Mouse (Mus musculus) midbrain, embryonic 11.5 days (tissue): ENCODE results near the gene Ppib. TPM values are rescaled to one million over a fixed set of nuclear protein-coding genes. Genes with fewer than 3 reads are reported as not detected.

Experiments used
- ATAC-seq: fragments of 200-750 bp; cut with Nextera tagmentation; 2 replicates; pipeline ENCODE4 v1.8.0; 2017; ENCODE audit warnings: moderate TSS enrichment, moderate library complexity; ENCODE audit not compliant: low FRiP score
- DNase-seq: peaks from one replicate; pipeline ENCODE4 v3.0.0; 2015; ENCODE audit warnings: low spot score; ENCODE audit errors: missing footprints
- H3K27ac ChIP-seq: fragments of 300-500 bp; sonication (generic); 2 replicates; pipeline ENCODE4 v1.5.1; 2014; ENCODE audit warnings: low read depth, low read length
- H3K27me3 ChIP-seq: fragments of 300-500 bp; sonication (generic); 2 replicates; pipeline ENCODE4 v1.6.1; 2014; ENCODE audit warnings: mild to moderate bottlenecking, low read length, moderate library complexity, mixed read lengths; ENCODE audit not compliant: control insufficient read depth, insufficient read depth
- H3K36me3 ChIP-seq: fragments of 300-500 bp; sonication (generic); 2 replicates; pipeline ENCODE4 v1.6.1; 2014; ENCODE audit warnings: mild to moderate bottlenecking, low read length, moderate library complexity, mixed read lengths; ENCODE audit not compliant: control insufficient read depth, insufficient read depth
- H3K4me1 ChIP-seq: fragments of 300-500 bp; sonication (generic); 2 replicates; pipeline ENCODE4 v1.6.1; 2014; ENCODE audit warnings: low read length; ENCODE audit not compliant: control insufficient read depth, insufficient read depth
- H3K4me2 ChIP-seq: fragments of 300-500 bp; sonication (generic); 2 replicates; pipeline ENCODE4 v1.6.1; 2014; ENCODE audit warnings: mild to moderate bottlenecking, moderate library complexity
- H3K4me3 ChIP-seq: fragments of 300-500 bp; sonication (generic); 2 replicates; pipeline ENCODE4 v1.5.1; 2014; ENCODE audit warnings: low read depth, low read length
- H3K9ac ChIP-seq: fragments of 300-500 bp; sonication (generic); 2 replicates; pipeline ENCODE4 v1.6.1; 2014; ENCODE audit warnings: low read length
- H3K9me3 ChIP-seq: fragments of 300-500 bp; sonication (generic); 2 replicates; pipeline ENCODE4 v1.6.1; 2016; ENCODE audit warnings: low read length; ENCODE audit not compliant: control insufficient read depth
- WGBS: fragments of 180-500 bp; shearing (Covaris S2); extraction: QIAGEN DNeasy Blood & Tissue Kit; methylation state at CpG from one replicate; pipeline ENCODE4 v1.1.7; 2014; 5-methylcytosine and 5-hydroxymethylcytosine counted together
- polyA plus RNA-seq: library from polyadenylated mRNA; unstranded; fragments of >200 nt; fragmentation: Nextera tagmentation; extraction: Ambion mirVana; gene quantifications from 2 replicates; pipeline ENCODE4 v1.2.1, GENCODE M21; 2014

Ppib gene
- polyA plus RNA-seq, 1 experiment from 2014 or later = 501 TPM

DNA sequence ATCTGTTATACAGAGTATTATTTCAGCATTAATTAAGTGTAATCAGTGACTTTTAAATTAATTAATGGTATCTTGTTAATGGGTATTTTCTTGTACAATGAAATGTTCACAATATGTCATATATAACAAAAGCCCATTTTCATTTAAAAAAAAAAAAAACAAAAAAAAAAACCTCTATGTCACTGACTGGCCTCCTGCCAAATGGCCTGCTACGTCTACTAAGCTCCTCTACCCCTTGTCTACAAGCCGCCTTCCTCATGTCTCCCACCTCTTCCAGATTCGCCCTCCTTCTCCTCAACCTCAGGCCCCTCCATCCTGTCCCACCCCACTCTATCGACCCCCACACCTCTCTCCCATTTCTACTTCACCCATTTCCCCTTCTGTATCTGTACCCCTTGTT lies 8.5 kb upstream of the Ppib start:
- no peak for ATAC-seq
- Histone ChIP-seq H3K9ac (no peak overlapping the region), H3K4me3 (no peak overlapping the region), H3K27ac (no peak overlapping the region), H3K4me2 (no peak overlapping the region), H3K36me3 (no peaks in the 10 kb centered on the region), H3K27me3 (no peaks in the 10 kb centered on the region), H3K4me1 (no peaks in the 10 kb centered on the region), H3K9me3 (no peaks in the 10 kb centered on the region; the same call in 1 of the 2 replicates)
- no peak for DNase-seq
- 82% methylated on average over 4 of the region's 4 CpGs for WGBS

DNA sequence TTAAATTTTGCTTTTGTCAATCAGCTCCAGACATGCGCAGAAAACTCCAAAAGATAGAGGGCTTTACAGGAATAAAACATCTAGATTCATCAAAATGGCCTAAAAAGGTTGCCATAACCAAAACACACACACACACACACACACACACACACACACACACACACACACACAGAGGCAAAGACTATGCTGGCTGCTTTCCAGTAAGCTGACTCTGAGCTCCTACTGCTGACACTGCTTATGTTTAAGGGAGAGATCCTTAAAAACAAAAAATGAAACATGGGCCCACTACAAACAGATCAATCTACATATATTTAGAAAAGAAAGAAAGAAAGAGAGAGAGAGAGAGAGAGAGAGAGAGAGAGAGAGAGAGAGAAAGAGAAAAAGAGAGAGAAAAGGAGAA lies 7.3 kb upstream of the Ppib start:
- ATAC-seq = no peak
- WGBS = 86% methylated on average over 1 of the region's 1 CpGs
- DNase-seq = no peak

DNA sequence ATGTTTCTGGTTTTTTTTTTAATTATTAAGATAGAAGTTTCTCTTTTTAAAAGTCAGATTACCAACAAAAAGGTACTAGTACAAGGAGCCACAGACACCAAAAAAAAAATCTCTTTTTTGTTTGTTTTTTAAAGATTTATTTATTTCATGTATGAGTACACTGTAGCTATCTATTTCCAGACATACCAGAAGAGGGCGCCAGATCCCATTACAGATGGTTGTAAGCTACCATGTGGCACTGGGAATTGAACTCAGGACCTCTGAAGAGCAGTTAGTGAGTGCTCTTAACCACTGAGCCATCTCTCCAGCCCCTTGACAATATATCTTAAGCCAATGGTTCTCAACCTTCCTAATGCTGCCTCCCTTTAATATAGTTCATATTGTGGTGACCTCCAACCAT lies 6.4 kb upstream of the Ppib start:
- DNase-seq (no peak), ATAC-seq (no peak)
- Histone ChIP-seq H3K9me3 (no peaks in the 10 kb centered on the region; the same call in 1 of the 2 replicates), H3K9ac (no peak overlapping the region), H3K27me3 (no peaks in the 10 kb centered on the region), H3K4me2 (no peak overlapping the region), H3K36me3 (no peaks in the 10 kb centered on the region), H3K27ac (no peak overlapping the region), H3K4me3 (no peak overlapping the region), H3K4me1 (no peaks in the 10 kb centered on the region)
- 37% methylated on average over 1 of the region's 1 CpGs for WGBS

More for the DNA sequence above, 7.3 kb upstream of the Ppib start:
- H3K9ac ChIP-seq = no peak overlapping the region
- H3K36me3 ChIP-seq = no peaks in the 10 kb centered on the region
- no peak overlapping the region for H3K27ac ChIP-seq
- H3K4me2 ChIP-seq = no peak overlapping the region
- H3K4me1 ChIP-seq = no peaks in the 10 kb centered on the region
- H3K9me3 ChIP-seq = no peaks in the 10 kb centered on the region; the same call in 1 of the 2 replicates
- no peaks in the 10 kb centered on the region for H3K27me3 ChIP-seq
- H3K4me3 ChIP-seq = no peak overlapping the region

DNA sequence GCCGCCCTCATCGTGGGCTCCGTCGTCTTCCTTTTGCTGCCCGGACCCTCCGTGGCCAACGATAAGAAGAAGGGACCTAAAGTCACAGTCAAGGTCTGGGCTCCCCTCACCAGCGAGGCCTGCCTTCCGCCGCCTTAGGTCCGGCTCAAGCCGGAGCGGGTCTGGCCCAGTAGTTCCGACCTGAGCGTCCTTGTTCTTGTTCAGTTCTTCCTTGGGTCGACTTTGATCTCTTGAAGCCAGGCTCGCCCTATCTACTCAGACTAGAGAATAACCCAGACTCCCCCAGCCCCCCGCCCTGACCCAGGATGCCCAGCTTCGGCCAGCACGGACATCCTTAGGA lies 256 bp downstream of the Ppib start:
- Histone ChIP-seq H3K4me1 (peaks cover 10% of the 10 kb centered on the region), H3K9ac (peak overlapping the region; percentile 94), H3K27me3 (no peaks in the 10 kb centered on the region), H3K4me2 (peak overlapping the region; percentile 63), H3K4me3 (peak overlapping the region; percentile 86), H3K9me3 (no peaks in the 10 kb centered on the region), H3K36me3 (peaks cover 20% of the 10 kb centered on the region), H3K27ac (peak overlapping the region; percentile 63; the same call in 1 of the 2 replicates)
- 0% methylated on average over 20 of the region's 20 CpGs for WGBS
- DNase-seq (no peak), ATAC-seq (peak; percentile 77)

DNA sequence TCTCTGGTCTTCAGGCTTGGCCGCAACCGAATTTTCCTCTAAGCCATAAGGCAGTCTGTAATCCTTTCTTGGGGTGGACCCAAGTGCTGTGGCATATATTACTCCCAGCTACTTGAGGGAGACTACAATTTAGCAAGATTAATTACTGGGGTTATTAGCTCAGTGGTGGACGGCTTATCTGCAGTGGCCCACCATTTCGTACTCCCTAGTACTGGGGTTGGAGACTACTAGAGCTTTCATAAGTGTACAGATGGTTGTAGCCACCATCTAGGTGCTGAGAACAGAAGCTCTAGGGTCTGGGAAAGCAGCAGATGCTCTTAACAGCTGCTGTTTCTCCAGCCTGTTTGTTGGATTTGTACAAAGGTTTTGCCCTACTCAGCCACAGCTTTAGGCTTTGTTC lies 964 bp downstream of the Ppib start:
- H3K27me3 ChIP-seq = no peaks in the 10 kb centered on the region
- peak overlapping the region; percentile 63 for H3K4me2 ChIP-seq
- peaks cover 26% of the 10 kb centered on the region for H3K36me3 ChIP-seq
- DNase-seq = no peak
- H3K9ac ChIP-seq = peak overlapping the region; percentile 94
- H3K4me3 ChIP-seq = peak overlapping the region; percentile 86
- H3K9me3 ChIP-seq = no peaks in the 10 kb centered on the region
- WGBS = 46% methylated on average over 4 of the region's 4 CpGs
- peaks cover 10% of the 10 kb centered on the region for H3K4me1 ChIP-seq
- H3K27ac ChIP-seq = peak overlapping the region; percentile 14; the same call in 1 of the 2 replicates
- ATAC-seq = no peak

DNA sequence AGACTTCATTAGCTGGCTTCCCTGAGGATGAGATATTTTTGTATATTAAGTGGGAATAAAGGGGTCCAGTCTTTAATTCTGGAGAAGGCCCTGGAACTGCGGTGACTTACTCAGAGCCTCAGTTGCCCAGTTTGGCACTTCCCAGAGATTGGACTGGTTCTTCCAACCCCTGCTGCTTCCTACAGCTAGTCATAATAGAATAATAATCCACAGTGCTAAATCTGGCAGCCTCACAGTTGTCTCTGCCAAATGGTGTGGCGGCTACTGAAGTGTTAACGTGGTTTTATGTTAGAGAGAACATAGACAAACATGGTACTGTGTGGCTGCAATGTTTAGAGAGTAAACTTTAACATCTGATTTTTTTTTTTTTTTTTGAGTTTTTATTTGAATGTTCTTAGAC lies 1.6 kb downstream of the Ppib start:
- Histone ChIP-seq H3K36me3 (peaks cover 33% of the 10 kb centered on the region), H3K9me3 (no peaks in the 10 kb centered on the region), H3K4me1 (peaks cover 10% of the 10 kb centered on the region), H3K27ac (peak overlapping the region; percentile 14; the same call in 1 of the 2 replicates), H3K4me3 (peak overlapping the region; percentile 86), H3K4me2 (peak overlapping the region; percentile 63), H3K9ac (peak overlapping the region; percentile 94), H3K27me3 (no peaks in the 10 kb centered on the region)
- WGBS = 91% methylated on average over 3 of the region's 3 CpGs
- ATAC-seq (no peak), DNase-seq (no peak)

DNA sequence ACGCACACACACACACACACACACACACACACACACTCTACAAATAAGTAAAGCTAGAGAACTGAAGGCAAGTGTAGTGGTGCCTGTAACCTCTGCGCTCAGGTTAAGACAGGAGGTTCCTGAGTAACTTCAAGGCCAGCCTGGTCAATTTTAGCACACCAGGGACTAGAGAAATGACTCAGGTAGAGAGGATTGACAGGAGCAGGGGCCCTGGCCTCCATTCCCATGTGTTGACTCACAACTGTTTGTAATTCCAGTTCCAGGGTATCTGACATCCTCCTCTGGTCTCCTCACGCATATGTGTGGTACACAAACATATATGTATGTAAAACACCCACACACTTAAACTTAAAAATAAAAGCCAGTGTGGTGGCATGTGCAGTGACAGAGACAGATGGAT lies 3.4 kb downstream of the Ppib start:
- Histone ChIP-seq H3K4me2 (no peak overlapping the region), H3K4me1 (peaks cover 10% of the 10 kb centered on the region), H3K9me3 (no peaks in the 10 kb centered on the region), H3K27me3 (peaks cover 11% of the 10 kb centered on the region), H3K27ac (no peak overlapping the region), H3K4me3 (no peak overlapping the region), H3K36me3 (peaks cover 35% of the 10 kb centered on the region), H3K9ac (no peak overlapping the region)
- ATAC-seq = no peak
- DNase-seq = no peak
- 97% methylated on average over 3 of the region's 3 CpGs for WGBS

DNA sequence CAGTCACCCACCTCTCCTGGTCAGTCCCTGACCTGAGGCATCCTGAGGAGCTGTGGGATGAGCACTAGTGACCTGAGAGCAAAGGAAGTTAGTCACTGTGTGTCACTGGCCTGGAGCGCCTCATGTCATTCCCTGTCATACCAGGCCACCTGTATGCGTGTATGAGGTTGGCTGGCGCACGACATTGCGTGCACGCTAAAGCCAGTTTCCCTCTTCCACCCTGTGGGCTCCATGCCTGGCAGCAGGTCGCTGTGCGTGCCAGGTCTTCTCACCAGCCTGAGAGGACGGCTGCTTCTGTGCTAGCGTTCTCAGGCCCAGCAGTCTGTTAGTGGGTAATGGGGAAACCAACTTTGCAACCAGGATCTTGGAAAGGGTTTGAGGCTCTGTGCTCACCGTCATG lies 4.3 kb downstream of the Ppib start:
- Histone ChIP-seq H3K4me3 (no peak overlapping the region), H3K27ac (no peak overlapping the region), H3K9me3 (no peaks in the 10 kb centered on the region), H3K9ac (no peak overlapping the region), H3K36me3 (peaks cover 35% of the 10 kb centered on the region), H3K27me3 (peaks cover 20% of the 10 kb centered on the region), H3K4me2 (no peak overlapping the region), H3K4me1 (peaks cover 10% of the 10 kb centered on the region)
- ATAC-seq (no peak), DNase-seq (peak; percentile 65)
- 91% methylated on average over 11 of the region's 11 CpGs for WGBS

DNA sequence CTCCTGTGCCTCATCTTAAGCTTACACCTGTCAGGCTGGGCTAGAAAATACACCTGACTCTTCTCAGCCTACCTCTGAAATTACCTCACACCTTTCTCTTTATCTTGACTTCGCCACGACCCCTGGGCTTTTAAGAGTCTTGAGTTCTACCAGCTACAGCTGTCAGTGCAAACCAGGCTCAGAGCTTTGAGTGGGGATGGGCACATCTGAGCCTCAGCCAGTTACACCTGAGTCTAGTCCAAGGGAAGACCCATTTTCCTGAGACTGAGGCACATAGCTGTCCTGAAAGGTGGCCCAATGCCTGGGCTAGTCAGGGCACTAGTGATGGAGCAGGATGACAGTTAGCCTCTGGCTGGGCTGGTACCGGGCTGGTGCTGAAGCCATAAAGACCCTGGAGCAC lies 6.8 kb downstream of the Ppib start:
- Histone ChIP-seq H3K4me2 (no peak overlapping the region), H3K27ac (no peak overlapping the region), H3K4me3 (no peak overlapping the region), H3K9ac (no peak overlapping the region), H3K4me1 (peaks cover 3% of the 10 kb centered on the region; the same call in 1 of the 2 replicates), H3K36me3 (peaks cover 35% of the 10 kb centered on the region), H3K27me3 (peaks cover 32% of the 10 kb centered on the region), H3K9me3 (no peaks in the 10 kb centered on the region)
- no peak for ATAC-seq
- peak; percentile 73 for DNase-seq
- 84% methylated on average over 3 of the region's 3 CpGs for WGBS
